Comparison of ENCODE assay signal across 23 mouse cellular contexts in the genomic region with DNA sequence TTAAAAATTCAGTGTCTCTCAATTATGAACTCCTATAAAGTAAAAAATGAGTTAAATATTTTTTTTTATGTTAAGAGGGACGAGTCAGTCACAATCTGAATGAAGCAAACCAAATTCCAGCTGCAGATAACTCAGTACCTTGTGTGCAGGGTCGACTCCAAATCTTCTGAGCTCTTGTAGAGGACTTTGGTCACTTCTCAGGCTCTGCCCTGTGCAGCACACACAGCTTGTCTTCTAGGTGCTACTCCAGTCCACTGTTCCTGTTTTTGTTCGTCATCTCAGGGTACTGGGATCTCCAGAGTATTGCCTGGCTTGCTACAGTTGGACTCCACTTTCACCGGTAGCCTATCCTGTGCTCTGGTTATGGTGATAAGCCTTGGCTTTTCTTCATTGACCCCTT.
DNase-seq lines count a peak whose midpoint lies in the region; ATAC-seq and TF ChIP-seq lines count a peak whose summit lies in the region.
"Had no signal": no experiment of that assay in that cellular context is flagged by ENCODE, and none has a peak within 500 bp of the region (broad histone marks: within the 10 kb centered on the region; RNA-seq: fewer than 3 reads in every experiment).

No protein-coding gene starts in this region.

- no peak overlapping the region for H3K4me3 ChIP-seq in intestine, embryonic 15.5 days (replicated peaks)
- no peak overlapping the region for H3K4me3 ChIP-seq in small intestine, adult 2 months (ENCODE audit: low read depth, low read length)
- no peak overlapping the region for H3K4me3 ChIP-seq in heart, embryonic 12.5 days
- H3K4me3 ChIP-seq: embryonic facial prominence, embryonic 12.5 days; embryonic facial prominence, embryonic 15.5 days; heart, embryonic 13.5 days had no signal

- no peak overlapping the region for H3K9ac ChIP-seq in intestine, embryonic 15.5 days
- no peak overlapping the region for H3K9ac ChIP-seq in heart, embryonic 12.5 days
- H3K9ac ChIP-seq: embryonic facial prominence, embryonic 12.5 days; embryonic facial prominence, embryonic 15.5 days; forebrain, postnatal 0 days; heart, embryonic 13.5 days; hindbrain, embryonic 14.5 days had no signal

- H3K27ac ChIP-seq in intestine, embryonic 15.5 days = no peak overlapping the region
- peak overlapping the region; percentile 98 for H3K27ac ChIP-seq in small intestine, adult 2 months (ENCODE audit: insufficient read depth, low read depth, low read length)
- no peak overlapping the region for H3K27ac ChIP-seq in heart, embryonic 12.5 days (ENCODE audit: poor library complexity, severe bottlenecking)
- H3K27ac ChIP-seq: embryonic facial prominence, embryonic 12.5 days; embryonic facial prominence, embryonic 15.5 days; heart, embryonic 13.5 days; hindbrain, embryonic 14.5 days had no signal

- DNase-seq in kidney, adult 11 months = peak; percentile 29
- no peak for DNase-seq in kidney, adult 18-20 months
- DNase-seq in kidney, postnatal 36 days = peak; percentile 29 to 36
- no peak for DNase-seq in kidney, postnatal 4 days
- no peak for DNase-seq in cerebellum, adult 9-11 months
- DNase-seq: adrenal gland, adult 8-10 months; cerebellum, adult 18-20 months; cerebellum, adult 9-10 months; cerebellum, postnatal 25 days; forebrain, postnatal 0 days; gastrocnemius, postnatal 25 days; heart, adult 18-20 months; heart, postnatal 14 days; heart, postnatal 4 days had no signal

- no peak overlapping the region for H3K4me2 ChIP-seq in intestine, embryonic 15.5 days (replicated peaks)
- no peak overlapping the region for H3K4me2 ChIP-seq in heart, embryonic 12.5 days
- H3K4me2 ChIP-seq: embryonic facial prominence, embryonic 12.5 days; embryonic facial prominence, embryonic 15.5 days; heart, embryonic 13.5 days; hindbrain, embryonic 14.5 days had no signal

- 82% methylated on average over 4 of the region's 4 CpGs for WGBS in intestine, embryonic 15.5 days
- 42% methylated on average over 4 of the region's 4 CpGs for WGBS in small intestine, adult 2 months
- 77% methylated on average over 4 of the region's 4 CpGs for WGBS in heart, embryonic 12.5 days

- ATAC-seq in intestine, embryonic 15.5 days = peak; percentile 50
- no peak for ATAC-seq in heart, embryonic 12.5 days (ENCODE audit: insufficient number of reproducible peaks, low FRiP score)
- ATAC-seq: activated CD4-positive, CD25-positive, alpha-beta regulatory T cell, adult 4 months; forebrain, embryonic 14.5 days; forebrain, postnatal 0 days had no signal

- H3K36me3 ChIP-seq in intestine, embryonic 15.5 days = 0 out of 2 replicates have a peak, but pooled peaks cover 3% of the 10 kb centered on the region
- H3K36me3 ChIP-seq in small intestine, adult 2 months (ENCODE audit: control insufficient read depth, insufficient read depth, low read length) = no peaks in the 10 kb centered on the region
- H3K36me3 ChIP-seq in heart, embryonic 12.5 days = peaks cover 26% of the 10 kb centered on the region

- H3K27me3 ChIP-seq in intestine, embryonic 15.5 days (replicated peaks) = no peaks in the 10 kb centered on the region
- H3K27me3 ChIP-seq in small intestine, adult 2 months (ENCODE audit: control insufficient read depth, insufficient read depth, low read length) = no peaks in the 10 kb centered on the region
- H3K27me3 ChIP-seq in heart, embryonic 12.5 days (replicated peaks) = no peaks in the 10 kb centered on the region
- H3K27me3 ChIP-seq: embryonic facial prominence, embryonic 12.5 days; embryonic facial prominence, embryonic 15.5 days; heart, embryonic 13.5 days had no signal

- no peak for TF ChIP-seq CTCF in small intestine, adult 2 months (IDR thresholded peaks at IDR 0.05; ENCODE audit: extremely low read depth, insufficient read length, insufficient replicate concordance, low read depth, low read length)

- H3K4me1 ChIP-seq in intestine, embryonic 15.5 days (replicated peaks) = no peaks in the 10 kb centered on the region
- H3K4me1 ChIP-seq in small intestine, adult 2 months (ENCODE audit: control insufficient read depth, insufficient read depth, insufficient read length, low read length) = peaks cover 10% of the 10 kb centered on the region; the same call in 1 of the 2 replicates
- no peaks in the 10 kb centered on the region for H3K4me1 ChIP-seq in heart, embryonic 12.5 days (replicated peaks)
- H3K4me1 ChIP-seq: embryonic facial prominence, embryonic 12.5 days; embryonic facial prominence, embryonic 15.5 days; heart, embryonic 13.5 days had no signal

- TF ChIP-seq POLR2A in small intestine, adult 2 months (IDR thresholded peaks at IDR 0.05; ENCODE audit: low read depth, low read length) = no peak

- no peaks in the 10 kb centered on the region for H3K9me3 ChIP-seq in intestine, embryonic 15.5 days
- no peaks in the 10 kb centered on the region for H3K9me3 ChIP-seq in heart, embryonic 12.5 days (replicated peaks)
- H3K9me3 ChIP-seq: embryonic facial prominence, embryonic 12.5 days; embryonic facial prominence, embryonic 15.5 days; heart, embryonic 13.5 days had no signal

Comparison
In these comparisons a context has a peak if more than half of its experiments do, and no peak if none do; other contexts are left out.
1. DNase-seq: peak in kidney, adult 11 months (single experiment) and kidney, postnatal 36 days (2 of 2); none in kidney, adult 18-20 months (single experiment), kidney, postnatal 4 days (0 of 2) and cerebellum, adult 9-11 months (single experiment).